Mouse (Mus musculus) left cerebral cortex, adult 8-10 months (tissue): ENCODE measurements around the gene Neurl1a. TPM values are rescaled to one million over a fixed set of nuclear protein-coding genes. Genes with fewer than 3 reads are reported as not detected.

Experiments
- DNase-seq, 2 experiments: peaks; one replicate each; pipeline ENCODE4 v3.0.0; 2022; ENCODE audit warnings: low spot score in 2 of 2
- total RNA-seq, 4 experiments: library from RNA; stranded (reverse); gene quantifications; 2 replicates each; pipeline ENCODE4 v1.2.4; 2022

Gene Neurl1a
- total RNA-seq, 4 experiments from 2014 or later: 159 to 179 (median 172) TPM

DNA sequence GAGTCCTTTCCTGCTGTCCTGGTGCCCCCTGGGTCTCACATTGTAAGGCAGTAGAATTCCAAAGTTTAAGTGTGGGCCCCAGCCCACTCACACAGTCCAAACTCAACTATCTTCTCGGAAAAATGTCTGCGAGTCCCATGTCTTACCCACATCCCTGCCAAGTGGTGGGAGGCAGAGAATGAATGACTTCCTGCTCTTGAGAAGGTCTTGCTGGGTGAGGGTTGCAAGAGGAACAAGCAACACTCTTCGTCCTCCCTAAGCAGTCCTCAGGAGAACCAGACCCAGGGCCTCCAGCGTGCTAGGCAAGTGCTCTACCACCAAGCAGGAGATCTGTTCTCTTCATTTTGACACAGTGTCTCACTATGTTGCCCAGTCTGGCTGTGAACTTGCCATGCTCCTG is 63.6 kb downstream of the Neurl1a start:
- DNase-seq: no peak

DNA sequence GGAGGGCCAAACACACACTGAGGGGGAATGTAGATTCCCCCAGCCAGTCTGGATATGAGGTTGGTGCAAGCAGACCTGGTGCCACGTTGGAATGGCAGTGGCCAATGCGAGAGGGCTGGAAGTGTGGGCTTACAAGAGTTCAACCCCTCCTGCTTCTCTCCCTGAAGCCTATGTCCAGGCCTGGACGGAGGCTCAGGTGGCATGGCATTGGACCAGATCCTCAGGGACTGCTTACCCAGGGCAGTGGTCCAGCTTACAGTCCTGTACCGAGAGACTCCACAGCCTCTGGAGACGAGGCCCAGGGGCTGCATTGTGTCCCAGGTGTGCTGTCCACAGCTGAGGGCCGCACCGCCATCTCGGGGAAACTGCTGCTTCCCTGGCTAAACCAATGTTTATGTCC is 66.9 kb downstream of the Neurl1a start:
- DNase-seq: no peak

DNA sequence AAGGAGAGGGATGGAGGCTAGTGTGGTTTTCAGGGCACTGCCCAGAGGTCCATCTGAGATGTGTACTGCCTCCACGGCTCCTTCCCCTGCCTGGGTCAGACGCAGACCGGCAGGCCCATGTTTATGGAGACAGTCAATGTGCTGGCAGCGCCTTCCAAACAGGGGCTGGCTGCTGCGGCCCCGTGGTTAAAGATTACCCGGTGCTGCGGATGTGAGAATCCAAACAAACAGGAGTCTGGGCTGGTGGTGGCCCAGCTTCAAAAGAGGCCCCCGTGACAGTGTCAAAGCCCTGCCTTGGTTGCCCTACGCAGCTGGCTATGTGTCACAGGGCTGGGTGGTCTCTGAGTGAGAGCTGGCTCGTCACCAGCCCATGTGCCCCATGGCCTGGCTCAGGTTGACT is 69.2 kb downstream of the Neurl1a start:
- no peak for DNase-seq

DNA sequence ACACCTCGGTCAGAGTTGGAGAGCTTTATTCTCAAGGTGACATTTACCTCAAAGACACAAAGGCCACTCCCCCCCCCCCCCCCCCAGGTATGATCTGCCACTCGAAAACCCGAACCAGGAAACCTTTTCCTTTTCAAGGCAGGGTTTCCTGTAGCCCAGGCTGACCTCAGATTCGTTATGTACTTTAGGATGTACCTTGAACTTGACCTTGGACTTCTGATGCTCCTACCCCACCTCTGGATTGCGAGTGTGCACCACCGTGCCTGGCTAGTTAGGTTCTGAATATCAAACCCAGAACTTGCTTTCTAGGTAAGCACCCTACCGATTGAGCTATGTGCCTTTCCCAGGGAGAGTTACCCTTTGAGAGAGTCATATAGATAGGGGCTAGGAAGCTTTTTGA is 69.7 kb downstream of the Neurl1a start:
- no peak for DNase-seq

DNA sequence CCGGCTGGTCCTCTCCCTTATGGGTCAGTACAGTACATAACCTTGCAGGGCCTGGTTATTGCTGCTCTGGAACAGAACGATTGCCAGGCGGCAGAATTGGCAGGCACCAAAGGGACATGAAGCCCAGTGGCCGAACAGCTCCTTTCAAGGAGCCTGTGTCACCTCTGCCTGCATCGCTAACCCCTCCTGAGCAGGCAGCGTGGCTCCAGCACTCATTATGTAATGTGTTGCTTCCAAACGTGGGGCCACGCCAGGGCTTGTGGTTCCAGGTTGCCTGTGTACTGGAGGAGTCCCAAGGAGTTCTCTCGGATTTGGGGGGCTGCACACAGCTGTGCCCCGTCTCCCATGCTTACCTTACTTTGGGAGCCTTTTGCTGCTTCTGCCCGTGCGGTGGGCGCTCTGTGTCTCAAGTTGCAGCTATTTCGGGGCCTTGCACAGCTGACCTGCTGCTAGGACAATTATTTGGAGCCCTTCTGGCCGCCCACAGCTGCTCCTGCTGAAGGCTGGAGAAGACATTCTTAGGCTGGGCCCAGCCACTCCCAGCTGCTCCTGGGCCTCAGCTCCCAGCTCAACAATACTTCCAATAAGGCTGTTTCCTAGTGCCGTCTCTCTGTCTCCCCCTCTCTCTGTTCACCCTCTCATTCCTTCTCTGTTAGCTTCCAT is 70.4 kb downstream of the Neurl1a start:
- DNase-seq: no peak

DNA sequence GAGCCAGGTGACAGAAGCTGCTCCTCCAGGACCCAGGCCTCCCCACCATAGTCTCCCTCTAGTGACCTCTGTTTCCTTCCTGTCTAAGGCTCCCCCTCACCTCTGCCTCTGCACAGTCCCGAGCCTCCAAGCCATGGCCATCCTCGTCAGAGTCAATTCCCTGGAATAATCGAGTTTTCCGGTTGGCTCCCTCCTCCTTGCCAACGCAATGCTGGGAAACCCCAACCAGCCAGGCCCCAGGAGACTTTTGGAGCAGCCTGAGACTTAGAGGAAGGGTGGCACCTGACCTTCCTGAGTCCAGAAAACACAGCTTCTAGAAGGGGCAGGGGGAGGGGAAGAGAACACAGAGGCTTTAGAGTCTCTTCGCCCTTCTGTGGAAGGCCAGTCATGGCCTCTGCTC is 72.3 kb downstream of the Neurl1a start:
- no peak for DNase-seq

DNA sequence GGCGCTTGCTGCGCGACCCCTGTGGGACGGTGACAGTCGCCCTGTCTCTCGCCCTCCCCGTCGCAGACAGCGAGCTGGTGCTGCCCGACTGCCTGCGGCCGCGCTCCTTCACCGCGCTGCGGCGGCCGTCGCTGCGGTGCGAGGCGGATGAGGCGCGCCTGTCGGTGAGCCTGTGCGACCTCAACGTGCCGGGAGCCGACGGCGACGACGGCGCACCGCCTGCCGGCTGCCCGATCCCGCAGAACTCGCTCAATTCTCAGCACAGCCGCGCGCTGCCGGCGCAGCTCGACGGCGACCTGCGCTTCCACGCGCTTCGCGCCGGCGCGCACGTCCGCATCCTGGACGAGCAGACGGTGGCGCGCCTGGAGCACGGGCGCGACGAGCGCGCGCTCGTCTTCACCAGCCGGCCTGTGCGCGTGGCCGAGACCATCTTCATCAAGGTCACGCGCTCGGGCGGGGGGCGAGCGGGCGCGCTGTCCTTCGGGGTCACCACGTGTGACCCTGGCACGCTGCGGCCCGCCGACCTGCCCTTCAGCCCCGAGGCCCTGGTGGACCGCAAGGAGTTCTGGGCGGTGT is 74.5 kb downstream of the Neurl1a start:
- no peak for DNase-seq

DNA sequence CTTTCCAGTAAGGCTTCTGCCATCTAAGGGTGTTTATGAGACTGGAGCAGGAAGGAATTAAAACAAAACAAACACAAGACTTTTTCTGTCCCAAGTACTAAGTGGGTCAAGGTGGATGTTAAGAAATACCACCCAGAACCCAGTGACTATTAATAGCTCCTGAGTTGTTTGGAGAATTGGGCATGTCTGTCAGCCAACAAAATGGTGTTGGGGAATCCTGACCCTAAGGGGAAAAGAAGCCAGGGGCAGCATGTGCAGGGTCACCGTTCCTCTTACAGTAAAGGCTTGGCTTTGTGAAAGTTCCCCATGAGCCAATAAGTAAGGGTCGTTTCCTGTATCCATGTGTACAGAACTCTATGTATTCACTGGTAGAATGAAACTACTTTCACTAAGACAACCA is 76.4 kb downstream of the Neurl1a start:
- DNase-seq: no peak

DNA sequence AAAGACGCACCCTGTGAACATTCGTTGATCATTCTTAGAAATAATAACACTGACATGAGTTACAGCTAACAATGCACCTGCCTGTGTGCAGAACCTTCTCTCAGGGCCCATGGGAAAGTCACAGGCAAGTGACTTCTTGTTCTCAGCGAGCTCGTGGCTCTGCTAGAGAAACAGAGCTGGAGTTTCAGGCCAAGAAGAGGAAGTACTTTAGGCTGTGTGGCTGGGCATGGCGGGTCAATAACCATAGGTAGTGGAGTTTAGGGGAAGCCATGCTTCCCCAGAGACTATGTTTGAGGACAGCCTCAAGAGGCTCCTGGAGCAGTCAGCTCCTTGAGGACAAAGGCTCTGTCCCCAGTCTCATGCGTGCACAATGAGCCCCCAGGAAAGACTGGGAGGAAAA is 77.3 kb downstream of the Neurl1a start:
- DNase-seq: no peak

DNA sequence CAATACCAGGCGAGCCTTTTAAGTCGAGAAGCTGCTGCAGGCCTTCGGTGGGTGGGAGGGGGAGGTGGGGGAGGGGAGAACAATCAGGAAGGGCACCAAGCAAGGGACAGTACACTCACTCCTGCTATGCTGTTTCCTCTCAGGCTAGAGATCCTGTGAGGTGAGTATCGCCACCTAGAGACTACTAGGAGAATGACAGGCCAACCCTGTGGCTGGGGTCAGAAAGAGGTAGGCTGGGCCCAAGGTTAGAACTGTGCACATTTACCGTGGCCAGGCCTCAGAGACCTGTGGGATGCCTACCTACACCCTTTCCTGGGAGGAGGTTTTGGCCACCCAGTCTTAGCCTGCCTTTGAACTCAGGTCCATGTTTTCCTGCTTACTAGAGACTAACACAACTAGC is 81.0 kb downstream of the Neurl1a start:
- DNase-seq: no peak

DNA sequence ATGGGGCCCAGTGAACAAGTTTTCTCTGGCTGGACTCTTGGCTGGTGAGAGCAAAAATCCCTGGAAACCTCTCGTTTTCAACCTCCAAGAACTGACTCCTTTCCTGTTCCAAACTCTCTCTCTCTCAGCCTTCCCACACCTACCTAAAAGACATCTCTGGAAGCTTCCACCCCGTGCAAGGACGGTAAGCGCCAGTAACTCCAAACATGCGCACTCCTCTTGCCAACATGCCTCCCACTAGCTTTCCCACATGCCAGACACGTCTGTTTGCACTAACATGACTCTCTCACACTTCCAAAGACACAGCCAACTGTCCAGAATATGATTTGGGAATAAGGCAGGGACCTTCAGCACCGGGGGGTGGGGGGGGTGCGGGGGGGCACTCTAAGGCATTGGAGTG is 82.6 kb downstream of the Neurl1a start:
- DNase-seq: peak in 1 of 2 experiments; percentile 73

DNA sequence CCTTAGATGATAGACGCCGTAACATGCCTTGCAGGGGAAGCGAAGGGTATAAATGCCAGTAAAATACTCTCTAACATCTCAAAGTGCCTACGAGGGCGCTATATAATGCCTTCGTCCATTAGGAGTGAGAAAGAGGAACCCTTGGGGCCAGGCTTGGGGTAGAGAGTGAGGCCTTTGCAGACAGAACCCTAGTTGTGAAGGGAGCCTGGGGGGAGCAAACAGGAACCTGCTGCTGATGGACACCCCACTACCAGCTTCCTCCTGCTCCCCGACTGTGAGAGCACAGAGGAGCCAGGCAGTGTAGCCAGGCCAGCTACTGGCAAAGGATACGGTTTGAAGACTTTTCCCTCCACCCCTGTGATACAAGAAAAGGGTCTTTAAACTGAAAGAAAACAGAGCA is 85.0 kb downstream of the Neurl1a start:
- no peak for DNase-seq

DNA sequence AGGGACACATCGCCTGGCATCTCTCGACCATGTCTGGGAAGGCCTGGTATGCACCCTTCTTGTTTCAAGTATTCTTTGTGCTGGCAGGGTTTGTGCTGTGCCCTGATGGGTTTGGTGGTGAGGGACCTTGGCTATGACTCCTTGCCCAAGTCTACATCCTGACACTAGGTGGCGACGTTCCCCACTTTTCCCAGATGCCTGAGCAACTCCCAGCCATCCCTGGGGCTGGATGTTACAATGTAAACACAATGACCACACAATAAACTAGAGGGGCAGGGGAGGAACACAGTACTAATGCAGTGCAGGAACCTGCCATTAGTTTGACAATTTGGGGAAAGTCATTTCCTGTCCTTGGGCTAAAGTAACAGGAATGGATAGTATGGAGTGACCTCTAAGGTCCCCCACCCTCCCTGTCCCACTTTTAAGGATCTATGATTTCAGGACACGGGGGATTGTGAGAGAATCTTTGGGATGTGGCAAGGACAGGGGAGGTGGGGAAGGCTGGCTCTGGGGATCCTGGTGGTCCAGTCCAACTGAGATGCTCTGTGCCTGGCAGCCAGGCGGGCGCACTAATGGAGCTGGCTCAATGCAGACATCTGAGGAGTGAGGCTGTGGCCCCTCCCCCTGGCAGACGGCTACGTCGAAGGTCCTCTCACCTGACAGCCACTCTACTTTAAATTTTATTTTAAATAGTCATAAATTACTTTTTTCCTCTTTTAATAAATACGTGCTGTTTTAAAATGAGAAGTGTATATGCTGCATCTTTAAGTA is 85.9 kb downstream of the Neurl1a start:
- no peak for DNase-seq

DNA sequence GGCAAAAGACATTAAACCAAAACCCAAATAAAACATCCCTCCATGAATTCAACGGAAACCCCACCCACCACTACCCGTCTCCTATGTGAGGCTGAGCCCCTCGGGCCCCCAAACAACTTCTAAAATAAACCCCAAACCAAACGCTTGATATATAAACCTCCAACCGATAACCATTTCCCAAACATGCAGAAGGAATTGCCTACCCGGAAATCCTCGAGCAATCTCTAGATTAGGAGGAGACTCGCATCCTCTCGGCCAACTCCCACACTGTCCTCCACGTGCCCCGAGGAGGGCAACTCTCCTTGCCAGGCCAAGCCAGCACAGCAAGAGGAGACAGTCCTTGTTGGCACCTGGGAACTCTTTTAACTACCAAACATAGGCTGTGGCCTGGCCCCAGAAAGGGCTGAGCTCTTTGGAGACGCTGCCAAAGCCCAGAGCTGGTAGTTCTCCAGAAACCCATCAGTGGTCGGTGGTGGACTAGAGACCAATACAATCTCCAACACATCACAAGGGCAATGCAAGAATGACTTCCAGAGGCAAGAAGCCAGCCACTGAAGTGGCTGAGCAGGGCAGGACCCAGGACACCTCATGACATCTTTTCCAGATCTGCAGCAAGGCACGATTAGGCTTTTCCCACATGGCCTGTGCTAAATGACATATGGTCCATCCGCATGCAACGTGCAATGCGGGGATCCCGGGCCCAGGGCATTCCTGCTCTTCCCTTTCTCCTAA is 87.6 kb downstream of the Neurl1a start:
- no peak for DNase-seq

DNA sequence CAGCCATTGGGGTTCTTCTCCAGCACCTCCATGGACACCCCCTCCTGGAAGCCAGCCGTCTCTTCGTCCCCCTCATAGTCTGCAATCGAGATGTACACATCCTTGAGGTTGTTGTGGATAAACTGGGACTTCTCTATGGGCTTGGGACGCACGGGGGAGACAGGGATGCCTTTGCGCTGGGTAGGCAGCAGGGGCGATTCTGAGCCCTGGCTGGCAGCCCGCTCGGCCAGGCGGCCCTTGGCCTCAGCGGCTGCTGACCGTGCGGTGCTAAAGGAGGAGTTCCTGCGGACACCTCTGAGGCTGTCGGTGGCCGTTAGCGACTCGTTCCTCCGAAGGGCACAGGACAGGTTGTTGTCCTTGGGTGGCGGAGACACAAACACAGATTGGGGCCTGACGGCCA is 88.4 kb downstream of the Neurl1a start:
- DNase-seq: no peak

DNA sequence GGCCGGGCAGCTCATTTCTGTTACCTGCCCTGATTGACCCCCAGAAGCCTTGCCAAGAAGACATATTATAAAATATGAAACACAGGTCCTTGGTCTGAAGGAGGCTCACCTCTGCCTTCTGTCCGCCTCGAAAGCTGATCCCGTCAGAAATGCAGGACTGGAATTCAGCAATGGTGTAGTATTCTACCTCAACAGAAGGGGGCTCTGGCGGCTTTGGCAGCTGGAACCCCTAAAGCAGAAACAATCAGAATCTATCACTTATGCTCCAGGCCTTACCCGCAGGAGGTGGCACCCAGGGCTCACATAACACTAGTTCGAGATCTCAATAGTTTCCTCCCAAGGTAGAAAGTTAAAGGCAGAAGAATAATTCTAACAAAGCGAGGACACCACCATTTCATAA is 91.1 kb downstream of the Neurl1a start:
- DNase-seq: no peak

DNA sequence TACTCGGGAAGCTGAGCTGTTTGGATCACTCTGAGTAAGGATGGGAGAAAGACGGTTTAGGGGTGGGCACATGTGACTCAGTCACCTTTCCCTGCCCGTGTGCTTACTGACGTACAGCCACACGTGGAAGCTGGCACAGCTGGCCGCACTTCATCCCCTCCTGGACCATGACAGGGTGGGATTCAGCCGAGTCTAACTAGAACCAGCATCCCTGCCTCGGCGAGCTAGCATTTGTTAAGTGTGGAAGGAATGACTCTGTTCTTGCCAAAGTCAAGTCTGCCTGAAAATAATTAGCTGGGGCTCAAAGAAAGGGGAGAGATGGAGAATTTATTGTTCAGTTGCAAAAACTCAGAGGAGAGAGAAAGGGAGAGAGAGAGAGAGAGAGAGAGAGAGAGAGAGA is 91.9 kb downstream of the Neurl1a start:
- no peak for DNase-seq

DNA sequence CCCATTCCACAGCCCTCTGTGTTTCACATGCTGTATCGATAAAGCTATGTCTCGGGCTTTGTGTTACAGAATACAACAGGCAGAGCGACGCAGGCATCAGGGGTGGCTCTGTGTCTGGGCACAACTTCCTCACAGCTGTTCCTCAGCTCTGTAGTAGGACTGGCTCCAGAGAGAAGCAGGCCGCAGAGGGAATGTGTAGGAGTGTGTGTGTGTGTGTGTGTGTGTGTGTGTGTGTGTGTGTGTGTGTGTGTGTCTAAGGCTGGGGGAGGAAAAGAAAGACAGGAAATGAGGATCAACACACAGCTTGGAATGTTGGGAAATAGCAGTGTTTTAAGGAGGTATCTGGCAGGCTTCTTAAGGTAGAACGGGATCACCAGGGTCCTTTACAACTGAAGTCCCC is 98.1 kb downstream of the Neurl1a start:
- DNase-seq: peak in 1 of 2 experiments; percentile 73

DNA sequence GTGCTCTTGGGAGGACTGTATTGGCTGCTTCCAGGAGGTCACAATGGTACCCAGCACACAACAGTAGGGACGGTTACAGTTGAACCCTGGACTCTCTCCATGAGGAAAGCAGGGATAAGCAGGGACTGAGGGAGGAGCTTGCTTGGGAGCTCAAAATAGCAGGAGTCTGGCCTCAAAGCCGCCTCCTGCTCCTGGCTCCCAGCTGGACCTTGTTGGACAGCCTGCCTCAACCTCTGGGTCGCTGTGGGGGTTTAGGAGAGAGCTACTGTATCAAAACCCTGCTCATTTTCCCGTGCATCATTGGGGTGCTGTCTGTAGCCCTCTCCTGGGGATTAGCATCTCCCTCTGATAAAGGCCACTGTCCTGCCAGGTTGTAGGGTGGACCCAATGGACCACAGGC is 100.8 kb downstream of the Neurl1a start:
- DNase-seq: no peak

DNA sequence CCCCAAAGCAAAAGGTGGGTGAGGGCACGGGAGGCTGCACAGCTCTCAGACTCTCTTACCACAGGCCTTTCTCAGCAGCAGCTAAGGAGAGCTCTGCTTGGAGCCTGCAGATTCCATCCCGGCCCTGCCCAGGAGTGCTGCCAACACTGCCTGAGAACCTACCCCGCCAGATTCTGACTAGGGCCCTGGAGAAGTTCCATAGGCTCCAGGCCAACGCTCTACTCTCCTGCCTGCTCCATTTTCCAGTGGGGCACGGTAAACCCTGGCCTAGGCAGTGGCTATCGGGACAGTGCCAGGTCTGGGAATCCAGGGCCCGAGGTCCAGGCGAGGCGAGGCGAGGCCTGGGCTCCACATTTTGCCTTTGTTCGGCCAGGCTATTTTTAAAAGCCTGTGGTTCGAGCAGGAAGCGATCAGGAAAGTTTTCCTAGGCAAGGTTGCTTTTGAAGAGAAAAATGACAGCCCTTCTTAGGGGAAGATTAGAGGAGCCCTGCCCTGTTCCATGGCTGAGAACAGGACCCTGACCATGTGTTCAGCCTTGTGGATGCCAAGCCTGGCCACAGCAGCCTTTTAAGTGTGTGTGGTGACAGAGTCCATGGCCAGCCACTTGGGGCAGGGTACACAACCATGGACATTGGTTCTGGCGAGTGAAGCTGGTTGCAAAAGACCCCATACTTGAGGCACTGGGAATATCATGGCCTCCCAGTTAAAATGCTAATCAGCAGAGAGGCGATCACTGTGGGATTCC is 101.3 kb downstream of the Neurl1a start:
- peak; percentile 64 to 87 for DNase-seq

DNA sequence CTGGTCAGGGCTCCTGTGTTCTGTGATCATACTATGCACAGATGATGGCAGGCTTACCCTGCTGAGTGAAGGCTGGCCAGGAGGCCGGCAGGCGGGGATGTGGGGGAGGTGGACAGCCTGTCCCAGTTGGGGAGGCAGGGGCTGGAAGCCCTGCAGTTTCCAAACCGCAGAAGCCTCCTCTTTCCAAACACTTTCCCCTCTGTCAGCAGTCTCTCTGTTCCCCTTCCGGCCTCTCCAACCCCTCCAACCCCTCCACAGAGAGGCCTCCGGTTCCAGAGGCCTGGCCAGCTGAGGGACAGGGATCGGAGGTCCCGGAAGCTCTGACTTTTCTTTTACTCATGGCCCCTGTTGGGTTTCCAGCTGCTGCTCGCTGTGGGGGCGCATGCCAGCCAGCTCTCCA is 102.3 kb downstream of the Neurl1a start:
- DNase-seq: no peak
